Mouse (Mus musculus) CH12.LX (cell line): ENCODE measurements around the gene Elof1. TPM values are rescaled to one million over a fixed set of nuclear protein-coding genes. Genes with fewer than 3 reads are reported as not detected.
A peak's percentile ranks its signal among the peaks of the same experiment; 100 is the strongest.

Experiments used
- DNase-seq: peaks from one replicate; pipeline ENCODE4 v3.0.0-alpha.2; 2013; ENCODE audit errors: extremely low read depth
- H3K27ac ChIP-seq: 2 replicates; pipeline ENCODE4 v1.5.1; 2012; ENCODE audit warnings: low read depth, mild to moderate bottlenecking, control low read depth, moderate library complexity; ENCODE audit not compliant: insufficient read depth
- H3K27me3 ChIP-seq: replicated peaks from 2 replicates; pipeline ENCODE3; 2012; ENCODE audit warnings: inconsistent platforms
- H3K36me3 ChIP-seq, 2 experiments: replicated peaks in 1 of 2; 2 replicates each; pipeline versions ENCODE3 to v1.6.1; 2012; ENCODE audit warnings: inconsistent platforms in 1 of 2, low read length in 1 of 2, mild to moderate bottlenecking in 1 of 2, mixed read lengths in 1 of 2, moderate library complexity in 1 of 2; ENCODE audit not compliant: control insufficient read depth in 1 of 2, insufficient read depth in 1 of 2
- H3K4me1 ChIP-seq, 2 experiments: 2 replicates each; pipeline ENCODE4 v1.6.1; 2012; ENCODE audit warnings: inconsistent platforms in 1 of 2, moderate library complexity in 1 of 2; ENCODE audit not compliant: insufficient read depth in 2 of 2, control insufficient read depth in 1 of 2
- H3K4me2 ChIP-seq: 2 replicates; pipeline ENCODE4 v1.6.1; 2012; ENCODE audit warnings: low read depth, mild to moderate bottlenecking, control low read depth; ENCODE audit not compliant: poor library complexity, insufficient read depth, severe bottlenecking
- H3K4me3 ChIP-seq, 3 experiments: fragments of 150-350 bp in 1 of 3; sonication (generic) in 1 of 3; replicated peaks in 1 of 3; 2 replicates each; pipeline versions ENCODE3 to v1.5.1; 2011 to 2012; ENCODE audit warnings: low read depth in 2 of 3, low read length in 2 of 3, mild to moderate bottlenecking in 2 of 3, moderate library complexity in 2 of 3, control low read depth in 1 of 3, improper control_type of control experiment in 1 of 3, inconsistent platforms in 1 of 3, mixed read lengths in 1 of 3; ENCODE audit not compliant: poor library complexity in 1 of 3
- H3K79me2 ChIP-seq: replicated peaks from 2 replicates; pipeline ENCODE4 v1.6.1; 2012; ENCODE audit warnings: mild to moderate bottlenecking, moderate library complexity; ENCODE audit not compliant: control insufficient read depth, poor library complexity, insufficient read depth, severe bottlenecking; ENCODE audit errors: extremely low read depth
- H3K9ac ChIP-seq: 2 replicates; pipeline ENCODE4 v1.6.1; 2012; ENCODE audit warnings: low read depth, mild to moderate bottlenecking, control low read depth, moderate library complexity; ENCODE audit not compliant: insufficient read depth
- H3K9me3 ChIP-seq: replicated peaks from 2 replicates; pipeline ENCODE3; 2012; ENCODE audit warnings: low read length, inconsistent platforms, mixed read lengths
- BHLHE40 ChIP-seq: IDR thresholded peaks from 2 replicates; pipeline ENCODE4 v1.6.1; 2011; ENCODE audit warnings: mild to moderate bottlenecking, low read depth, low read length, improper control_type of control experiment
- CHD1 ChIP-seq: IDR thresholded peaks from 2 replicates; pipeline ENCODE4 v1.6.1; 2012; ENCODE audit warnings: low read depth, low read length, improper control_type of control experiment, inconsistent platforms
- CHD2 ChIP-seq: IDR thresholded peaks from 2 replicates; pipeline ENCODE4 v1.6.1; 2011; ENCODE audit warnings: low read length, improper control_type of control experiment
- CTCF ChIP-seq, 2 experiments: IDR thresholded peaks in 1 of 2; conservative IDR thresholded peaks in 1 of 2; 2 replicates each; pipeline ENCODE4 v1.5.1; 2011 to 2012; ENCODE audit warnings: low read depth in 2 of 2, low read length in 2 of 2, improper control_type of control experiment in 1 of 2, inconsistent platforms in 1 of 2, mild to moderate bottlenecking in 1 of 2, moderate library complexity in 1 of 2
- E2F4 ChIP-seq: IDR thresholded peaks from 2 replicates; pipeline ENCODE4 v1.6.1; 2011; ENCODE audit warnings: low read depth, low read length, improper control_type of control experiment; ENCODE audit not compliant: insufficient replicate concordance
- ELF1 ChIP-seq: IDR thresholded peaks from 2 replicates; pipeline ENCODE4 v1.6.1; 2014; ENCODE audit warnings: low read depth, mild to moderate bottlenecking, inconsistent platforms, low read length, improper control_type of control experiment
- EP300 ChIP-seq: IDR thresholded peaks from 2 replicates; pipeline ENCODE4 v1.6.1; 2011; ENCODE audit warnings: low read length, improper control_type of control experiment
- ETS1 ChIP-seq: conservative IDR thresholded peaks from 2 replicates; pipeline ENCODE4 v1.6.1; 2012; ENCODE audit warnings: low read depth, mild to moderate bottlenecking, inconsistent platforms, low read length, improper control_type of control experiment, moderate library complexity
- GABPA ChIP-seq: IDR thresholded peaks from 2 replicates; pipeline ENCODE4 v1.6.1; 2012; ENCODE audit warnings: low read depth, low read length, improper control_type of control experiment, inconsistent platforms; ENCODE audit not compliant: insufficient replicate concordance
- HCFC1 ChIP-seq: IDR thresholded peaks from 2 replicates; pipeline ENCODE4 v1.6.1; 2012; ENCODE audit warnings: low read depth, mild to moderate bottlenecking, inconsistent platforms, low read length, improper control_type of control experiment
- IRF4 ChIP-seq: IDR thresholded peaks from 2 replicates; pipeline ENCODE4 v1.6.1; 2014; ENCODE audit warnings: low read depth, mild to moderate bottlenecking, inconsistent platforms, low read length, improper control_type of control experiment
- JUN ChIP-seq: IDR thresholded peaks from 2 replicates; pipeline ENCODE4 v1.6.1; 2011; ENCODE audit warnings: low read depth, mild to moderate bottlenecking, low read length, improper control_type of control experiment, moderate library complexity; ENCODE audit not compliant: insufficient read depth
- JUND ChIP-seq: conservative IDR thresholded peaks from 2 replicates; pipeline ENCODE4 v1.6.1; 2011; ENCODE audit warnings: low read depth, low read length, improper control_type of control experiment
- KAT2A ChIP-seq: IDR thresholded peaks from 2 replicates; pipeline ENCODE4 v1.6.1; 2012; ENCODE audit warnings: low read length, improper control_type of control experiment, inconsistent platforms; ENCODE audit not compliant: insufficient replicate concordance
- MAFK ChIP-seq: IDR thresholded peaks from 2 replicates; pipeline ENCODE4 v1.6.1; 2011; ENCODE audit warnings: low read length, improper control_type of control experiment; ENCODE audit not compliant: insufficient replicate concordance
- MAX ChIP-seq: IDR thresholded peaks from 2 replicates; pipeline ENCODE4 v1.6.1; 2011; ENCODE audit warnings: low read length, improper control_type of control experiment
- MAZ ChIP-seq: IDR thresholded peaks from 2 replicates; pipeline ENCODE4 v1.6.1; 2012; ENCODE audit warnings: low read depth, mild to moderate bottlenecking, inconsistent platforms, low read length, improper control_type of control experiment, moderate library complexity
- MEF2A ChIP-seq: IDR thresholded peaks from 2 replicates; pipeline ENCODE4 v1.6.1; 2014; ENCODE audit warnings: low read depth, mild to moderate bottlenecking, inconsistent platforms, low read length, improper control_type of control experiment, borderline replicate concordance
- MXI1 ChIP-seq: IDR thresholded peaks from 2 replicates; pipeline ENCODE4 v1.6.1; 2011; ENCODE audit warnings: mild to moderate bottlenecking, low read depth, low read length, improper control_type of control experiment
- MYC ChIP-seq: IDR thresholded peaks from 2 replicates; pipeline ENCODE4 v1.6.1; 2011; ENCODE audit warnings: low read depth, mild to moderate bottlenecking, improper control_type of control experiment, low read length
- NELFE ChIP-seq: IDR thresholded peaks from 2 replicates; pipeline ENCODE4 v1.6.1; 2011; ENCODE audit warnings: low read depth, low read length, improper control_type of control experiment
- NRF1 ChIP-seq: IDR thresholded peaks from 2 replicates; pipeline ENCODE4 v1.6.1; 2014; ENCODE audit warnings: low read depth, mild to moderate bottlenecking, inconsistent platforms, low read length, improper control_type of control experiment, moderate library complexity
- PAX5 ChIP-seq: IDR thresholded peaks from 2 replicates; pipeline ENCODE4 v1.6.1; 2012; ENCODE audit warnings: low read length, inconsistent platforms, mixed read lengths
- POLR2A ChIP-seq: IDR thresholded peaks from 2 replicates; pipeline ENCODE4 v1.6.1; 2011; ENCODE audit warnings: low read depth, mild to moderate bottlenecking, improper control_type of control experiment, low read length
- POLR2AphosphoS2 ChIP-seq: IDR thresholded peaks from 2 replicates; pipeline ENCODE4 v1.6.1; 2011; ENCODE audit warnings: low read depth, low read length, improper control_type of control experiment
- RAD21 ChIP-seq: IDR thresholded peaks from 2 replicates; pipeline ENCODE4 v1.6.1; 2011; ENCODE audit warnings: low read depth, mild to moderate bottlenecking, low read length, improper control_type of control experiment, moderate library complexity
- RCOR1 ChIP-seq: conservative IDR thresholded peaks from 2 replicates; pipeline ENCODE4 v1.6.1; 2012; ENCODE audit warnings: low read depth, mild to moderate bottlenecking, inconsistent platforms, low read length, improper control_type of control experiment
- SIN3A ChIP-seq: IDR thresholded peaks from 2 replicates; pipeline ENCODE4 v1.6.1; 2012; ENCODE audit warnings: low read length, improper control_type of control experiment, inconsistent platforms
- SMC3 ChIP-seq: IDR thresholded peaks from 2 replicates; pipeline ENCODE4 v1.6.1; 2011; ENCODE audit warnings: low read depth, low read length, improper control_type of control experiment
- TBP ChIP-seq: conservative IDR thresholded peaks from 2 replicates; pipeline ENCODE4 v1.6.1; 2011; ENCODE audit warnings: low read depth, low read length, improper control_type of control experiment
- TCF12 ChIP-seq: IDR thresholded peaks from 2 replicates; pipeline ENCODE4 v1.6.1; 2014; ENCODE audit warnings: low read depth, mild to moderate bottlenecking, inconsistent platforms, low read length, improper control_type of control experiment
- UBTF ChIP-seq: IDR thresholded peaks from 2 replicates; pipeline ENCODE4 v1.6.1; 2012; ENCODE audit warnings: low read depth, mild to moderate bottlenecking, inconsistent platforms, low read length, improper control_type of control experiment, moderate library complexity
- USF1 ChIP-seq: IDR thresholded peaks from 2 replicates; pipeline ENCODE4 v1.6.1; 2014; ENCODE audit warnings: low read depth, mild to moderate bottlenecking, inconsistent platforms, low read length, improper control_type of control experiment
- USF2 ChIP-seq: conservative IDR thresholded peaks from 2 replicates; pipeline ENCODE4 v1.6.1; 2011; ENCODE audit warnings: low read depth, low read length, improper control_type of control experiment
- ZC3H11A ChIP-seq: IDR thresholded peaks from 2 replicates; pipeline ENCODE4 v1.6.1; 2012; ENCODE audit warnings: low read depth, mild to moderate bottlenecking, inconsistent platforms, low read length, improper control_type of control experiment
- ZKSCAN1 ChIP-seq: IDR thresholded peaks from 2 replicates; pipeline ENCODE4 v1.6.1; 2012; ENCODE audit warnings: low read depth, inconsistent platforms, low read length, improper control_type of control experiment, borderline replicate concordance
- ZMIZ1 ChIP-seq: IDR thresholded peaks from 2 replicates; pipeline ENCODE4 v1.6.1; 2012; ENCODE audit warnings: low read depth, mild to moderate bottlenecking, inconsistent platforms, low read length, improper control_type of control experiment
- ZNF384 ChIP-seq: IDR thresholded peaks from 2 replicates; pipeline ENCODE4 v1.6.1; 2012; ENCODE audit warnings: low read depth, low read length, improper control_type of control experiment, inconsistent platforms
- dilution Hi-C: fragments of 300-500 bp; cut with MboI; formaldehyde crosslinking; loops from 2 replicates; pipeline ENCODE4 v1.14.3; 2020; ENCODE audit warnings: low sequenced_read_pairs; ENCODE audit not compliant: extremely low pct_unique_long_range_greater_than_20kb, extremely low pct_ligation_motif_present
- in situ Hi-C: fragments of 300-500 bp; cut with MboI; formaldehyde crosslinking; loops from 3 replicates; pipeline ENCODE4 v1.14.3; 2019; ENCODE audit warnings: low sequenced_read_pairs, low pct_ligation_motif_present, low pct_unique_long_range_greater_than_20kb, mixed read lengths
- polyA plus RNA-seq: library from polyadenylated mRNA; unstranded; fragments of >175 nt; gene quantifications from 2 replicates; pipeline ENCODE4 v1.2.1, GENCODE M21; 2012; ENCODE audit warnings: low read depth; ENCODE audit not compliant: insufficient read length
- total RNA-seq, 2 experiments: library from RNA; depleted of rRNA; stranded (reverse); fragments of 300-350 nt in 1 of 2; fragments of >200 nt in 1 of 2; gene quantifications; 2 replicates each; pipeline ENCODE4 v1.2.3; 2012 to 2014

The Elof1 gene
- total and polyA plus RNA-seq, 3 experiments, result 96.9 to 142 (median 111) TPM

- TF ChIP-seq CHD2, result no peak
- TF ChIP-seq SMC3, result peak; percentile 94
- TF ChIP-seq KAT2A, result no peak
- no peak for TF ChIP-seq MAFK
- TF ChIP-seq NELFE, result no peak
- TF ChIP-seq CTCF (conservative IDR thresholded peaks at IDR 0.05 in 1 of 2, IDR thresholded peaks at IDR 0.05 in 1 of 2; ENCODE audit: low read depth in 2 of 2, low read length in 2 of 2), result peak; percentile 81 to 97
- no peak for TF ChIP-seq ZMIZ1
- TF ChIP-seq ZKSCAN1, result no peak
- no peak for TF ChIP-seq NRF1
- TF ChIP-seq TCF12, result no peak
- no peak for TF ChIP-seq MEF2A
- TF ChIP-seq IRF4, result peak; percentile 17; the same call in 1 of the 2 replicates
- TF ChIP-seq USF1, result no peak
- no peak for TF ChIP-seq GABPA
- no peak for TF ChIP-seq MXI1
- TF ChIP-seq RCOR1, result no peak
- no peak for TF ChIP-seq CHD1
- no peak for TF ChIP-seq ELF1
- TF ChIP-seq POLR2A, result no peak
- TF ChIP-seq PAX5, result no peak
- peak; percentile 68; the same call in 1 of the 2 replicates for TF ChIP-seq ZC3H11A
- 0 out of 2 replicates have a peak, but pooled peaks have one; percentile 53 for TF ChIP-seq MYC
- no peak for TF ChIP-seq EP300
- no peak for TF ChIP-seq USF2
- TF ChIP-seq JUN, result no peak
- no peak for TF ChIP-seq HCFC1
- TF ChIP-seq UBTF, result no peak
- no peak for TF ChIP-seq TBP
- no peak for TF ChIP-seq ZNF384
- no peak for TF ChIP-seq JUND
- no peak for TF ChIP-seq E2F4
- no peak for TF ChIP-seq MAX
- TF ChIP-seq ETS1, result no peak
- TF ChIP-seq POLR2AphosphoS2, result no peak
- TF ChIP-seq MAZ, result no peak
- TF ChIP-seq SIN3A, result no peak
- no peak for TF ChIP-seq BHLHE40
- peak; percentile 95 for TF ChIP-seq RAD21
- dilution Hi-C loops (no loop called here), in situ Hi-C loops (no loop called here)
- no peaks in the 10 kb centered on the region for H3K79me2 ChIP-seq
- peaks cover 15% of the 10 kb centered on the region for H3K9me3 ChIP-seq
- peak overlapping the region; percentile 93 for H3K4me2 ChIP-seq
- H3K27ac ChIP-seq, result no peak overlapping the region
- H3K36me3 ChIP-seq, result no peaks in the 10 kb centered on the region
- H3K4me3 ChIP-seq, result no peak overlapping the region
- H3K27me3 ChIP-seq, result no peaks in the 10 kb centered on the region
- peaks cover 6 to 15% of the 10 kb centered on the region in 2 experiments; a peak in 3 of 4 replicates for H3K4me1 ChIP-seq
- DNase-seq, result peak; percentile 88
- H3K9ac ChIP-seq, result no peak overlapping the region
These were observed 26.4 kb upstream of the Elof1 start for GRCm38 (mm10) chr9:22143108-22144037.
